Mouse (Mus musculus) gastrocnemius, adult 18-20 months (tissue): ENCODE measurements around the gene Spa17. TPM values are rescaled to one million over a fixed set of nuclear protein-coding genes. Genes with fewer than 3 reads are reported as not detected.
A peak's percentile ranks its signal among the peaks of the same experiment; 100 is the strongest.

Experiments
- DNase-seq: peaks from one replicate; pipeline ENCODE4 v3.0.0; 2021; ENCODE audit warnings: low spot score
- total RNA-seq, 2 experiments: library from RNA; stranded (reverse); gene quantifications; 2 replicates each; pipeline ENCODE4 v1.2.3; 2021

Spa17 gene
- total RNA-seq, 2 experiments from 2014 or later, result 2.8 to 3.5 TPM

DNA sequence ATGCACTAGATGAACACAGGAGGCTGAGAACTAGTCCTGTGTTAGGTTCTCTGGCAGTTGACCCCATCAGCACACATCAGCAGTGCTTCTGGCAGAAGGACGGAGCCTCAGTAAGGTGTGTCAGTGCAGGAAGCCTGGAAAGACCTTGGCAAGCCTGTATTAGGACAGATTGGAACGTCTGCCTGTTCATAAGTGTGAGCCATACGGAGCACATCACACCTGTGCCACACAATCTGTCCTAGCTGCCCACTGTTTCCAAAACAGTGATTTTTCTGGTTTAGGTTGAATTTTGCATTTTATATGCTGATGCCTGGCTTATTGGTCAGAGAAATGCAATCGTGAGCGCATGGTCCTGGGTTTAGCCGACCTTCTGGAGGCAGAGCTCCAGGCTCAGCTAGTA is 7.8 kb upstream of the Spa17 start:
- DNase-seq, result no peak

DNA sequence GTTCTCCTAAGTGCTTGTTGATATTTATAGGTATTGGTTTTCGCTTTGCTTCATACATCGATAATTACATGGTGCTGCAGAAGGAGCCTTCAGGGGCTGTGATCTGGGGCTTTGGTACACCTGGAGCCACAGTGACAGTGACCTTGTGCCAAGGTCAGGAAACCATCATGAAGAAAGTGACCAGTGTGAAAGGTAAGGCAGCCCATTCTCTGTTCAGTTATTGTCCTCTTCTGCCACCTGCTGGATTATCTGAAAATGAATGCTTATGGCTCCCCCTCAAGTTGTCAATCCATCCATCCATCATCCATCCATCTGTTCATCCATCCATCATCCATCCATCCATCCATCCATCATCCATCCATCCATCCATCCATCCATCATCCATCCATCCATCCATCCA is 3.2 kb upstream of the Spa17 start:
- DNase-seq, result peak; percentile 17

DNA sequence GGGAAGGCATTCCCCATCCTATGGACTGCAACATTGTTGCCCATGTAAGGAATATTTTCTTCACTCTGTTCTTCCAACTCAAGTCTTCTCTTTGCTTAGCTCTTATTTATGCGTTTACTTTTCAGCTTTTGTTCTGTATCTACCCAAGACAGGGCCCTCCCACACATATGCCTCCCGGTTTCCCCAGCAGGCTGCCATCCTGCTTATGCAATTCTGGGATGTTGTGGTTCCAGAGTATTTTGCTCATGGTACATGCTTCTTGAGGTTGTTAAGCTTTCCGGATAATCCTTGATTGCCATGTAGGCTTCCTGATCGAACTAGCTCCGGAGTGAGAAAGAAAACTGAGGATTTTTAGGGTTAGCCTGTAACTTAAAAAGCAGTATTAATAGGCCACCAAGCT is 1.7 kb upstream of the Spa17 start:
- DNase-seq, result no peak

DNA sequence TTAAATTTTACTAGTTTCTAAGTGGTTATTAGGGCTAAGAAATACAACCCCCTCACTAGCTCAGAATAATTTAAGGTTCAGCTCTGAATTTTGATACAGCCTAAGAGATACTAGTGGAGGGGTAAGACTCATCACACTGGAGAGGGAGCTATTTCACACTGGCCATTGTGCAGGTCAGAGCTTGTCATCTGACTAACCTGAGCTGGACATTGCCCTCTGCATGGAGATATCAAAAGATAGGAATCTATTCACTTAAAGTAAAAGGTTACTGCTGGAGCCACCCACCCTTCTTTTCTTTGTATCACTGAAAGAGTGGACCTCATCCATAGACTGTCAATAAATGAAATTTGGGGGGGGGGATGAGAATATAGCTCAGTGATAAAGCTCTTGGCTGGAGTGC is 794 bp upstream of the Spa17 start:
- no peak for DNase-seq

DNA sequence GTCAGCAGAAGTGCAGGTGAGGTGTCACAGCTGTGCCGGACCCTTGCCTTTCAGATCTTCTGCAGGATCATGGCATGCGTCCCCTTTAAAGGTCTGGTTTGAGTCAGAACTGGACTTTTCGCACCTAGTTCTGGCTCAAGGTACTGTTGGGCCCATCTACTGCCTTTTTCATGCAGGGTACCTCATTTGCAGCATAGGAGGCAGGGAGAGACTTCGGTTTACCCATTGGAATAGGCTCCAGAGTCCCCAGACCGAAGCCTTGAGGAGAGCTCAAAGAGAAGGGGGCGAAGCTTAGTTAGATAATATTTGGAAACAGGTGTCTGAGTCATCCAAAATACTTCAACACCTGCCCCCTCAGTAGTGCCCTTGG is 374 bp upstream of the Spa17 start:
- DNase-seq, result no peak

DNA sequence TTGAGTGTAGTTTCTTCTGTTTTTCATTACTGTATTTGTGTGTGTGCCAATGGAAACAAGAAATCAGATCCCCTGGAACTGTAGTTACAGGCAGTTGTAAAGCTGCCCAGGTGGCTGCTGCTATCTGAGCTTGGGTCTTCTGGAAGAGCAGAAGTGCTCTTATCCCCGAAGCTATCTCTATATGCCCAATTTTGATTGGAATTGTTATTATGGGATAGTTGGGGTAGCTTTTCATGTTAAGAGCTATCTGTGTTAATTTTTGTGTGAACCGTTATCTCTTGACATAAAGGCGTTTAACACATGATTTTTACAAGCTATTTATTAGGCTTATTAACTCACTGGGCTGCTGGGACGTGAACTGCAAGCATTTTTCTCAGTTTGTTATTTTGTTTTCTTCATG is 4.0 kb downstream of the Spa17 start:
- no peak for DNase-seq

DNA sequence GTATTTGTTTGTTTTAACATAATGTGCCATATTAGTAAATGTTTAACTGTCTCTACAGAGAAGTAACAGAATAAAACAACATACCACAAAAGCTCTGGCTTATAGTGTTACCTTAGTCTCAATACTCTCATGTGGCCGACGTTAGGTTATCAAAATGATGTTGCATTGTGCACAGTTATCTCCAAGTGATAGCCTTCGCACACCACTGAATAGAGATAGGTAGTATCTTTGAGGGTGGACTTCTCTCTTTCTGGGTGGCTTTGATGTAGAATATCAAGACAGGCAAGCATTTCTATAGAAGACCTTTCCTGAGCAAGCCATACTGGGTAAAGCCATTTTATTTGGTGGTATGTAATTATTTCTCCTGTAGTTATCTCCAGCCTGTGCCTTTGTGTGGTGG is 8.4 kb downstream of the Spa17 start:
- DNase-seq, result no peak

DNA sequence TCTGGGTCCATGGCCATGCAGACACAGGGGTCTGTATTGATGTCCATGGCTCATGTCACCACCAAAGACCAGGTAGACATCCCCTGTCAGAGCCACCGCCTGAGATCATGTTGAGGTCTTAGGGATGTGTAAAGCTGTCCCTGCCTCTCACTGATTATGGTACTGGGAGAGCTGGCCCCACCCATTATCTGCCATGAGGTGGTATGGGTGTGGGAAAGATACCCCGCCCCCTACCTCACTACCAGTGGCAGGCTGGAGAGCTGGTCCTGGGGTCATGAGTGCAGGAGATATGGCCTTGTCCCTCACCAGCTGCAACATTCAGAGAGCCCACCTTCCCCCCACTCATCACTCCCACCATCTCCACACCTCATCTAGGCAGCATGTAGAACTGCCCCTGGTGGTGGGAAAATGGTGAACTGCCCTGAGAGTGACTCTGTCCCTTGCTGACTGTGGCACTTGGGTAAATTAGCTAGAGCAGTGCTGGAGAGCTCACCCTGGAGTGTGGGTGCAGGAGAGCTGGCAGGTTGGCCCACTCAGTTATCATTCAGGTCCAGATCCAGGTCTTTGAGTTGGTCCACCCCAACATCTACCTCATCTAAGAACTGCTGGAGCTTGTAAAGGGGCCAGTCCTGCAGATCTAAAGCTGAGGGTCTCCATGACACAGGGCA is 12.8 kb downstream of the Spa17 start:
- DNase-seq, result no peak

DNA sequence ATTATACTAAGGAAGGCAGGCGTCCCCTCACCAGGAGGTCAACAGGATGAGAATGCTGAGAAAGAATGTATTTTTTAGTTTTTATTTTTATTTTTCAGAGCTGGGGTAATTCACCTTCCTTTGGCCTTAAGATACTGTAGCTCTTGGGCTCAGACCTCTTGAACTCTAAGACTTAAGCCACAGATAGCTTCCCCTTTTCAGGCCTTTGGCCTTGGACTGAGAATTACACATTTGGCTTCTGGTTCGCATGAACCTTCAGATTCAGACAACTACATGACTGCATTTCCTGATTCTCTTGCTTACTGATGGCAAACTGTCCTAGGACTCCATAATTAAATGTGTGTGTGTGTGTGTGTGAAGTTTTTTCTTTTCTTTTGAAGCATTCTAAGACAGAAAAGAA is 14.9 kb downstream of the Spa17 start:
- no peak for DNase-seq

DNA sequence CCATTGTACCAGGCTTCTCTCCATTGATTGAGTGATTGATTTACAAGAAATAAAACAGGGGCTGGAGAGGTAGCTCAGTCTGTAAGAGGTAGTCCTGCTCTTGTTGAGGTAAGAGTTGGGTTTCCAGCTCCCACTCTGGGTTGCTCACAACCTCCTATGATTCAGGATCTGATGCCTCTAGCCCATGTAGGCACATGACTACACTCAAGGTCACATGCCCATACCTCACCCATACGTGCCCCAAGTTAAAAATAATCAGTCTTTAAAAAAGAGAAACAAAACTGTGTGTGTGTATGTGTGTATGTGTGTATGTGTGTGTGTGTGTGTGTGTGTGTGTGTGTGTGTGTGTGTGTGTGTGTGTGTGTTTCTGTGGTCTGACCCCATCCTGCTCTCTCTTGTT is 18.0 kb downstream of the Spa17 start:
- DNase-seq, result no peak

DNA sequence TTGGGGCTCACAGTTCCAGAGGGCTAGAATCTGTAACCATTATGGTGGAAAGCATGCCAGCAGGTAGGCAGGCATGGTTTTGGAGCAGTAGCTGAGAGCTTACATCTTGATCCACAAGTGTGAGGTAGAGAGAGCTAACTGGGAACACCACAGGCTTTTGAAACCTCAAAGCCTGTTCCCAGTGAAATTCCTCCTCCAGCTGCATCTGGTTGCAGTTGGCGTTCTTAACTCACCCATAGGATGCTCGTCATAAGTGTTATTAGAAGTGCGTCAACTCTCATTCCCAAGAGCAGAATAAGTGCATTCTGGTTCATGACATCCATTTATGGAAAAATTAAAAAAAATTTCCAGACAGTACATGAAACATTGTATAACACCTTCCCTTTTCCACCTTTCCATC is 19.8 kb downstream of the Spa17 start:
- DNase-seq, result no peak

DNA sequence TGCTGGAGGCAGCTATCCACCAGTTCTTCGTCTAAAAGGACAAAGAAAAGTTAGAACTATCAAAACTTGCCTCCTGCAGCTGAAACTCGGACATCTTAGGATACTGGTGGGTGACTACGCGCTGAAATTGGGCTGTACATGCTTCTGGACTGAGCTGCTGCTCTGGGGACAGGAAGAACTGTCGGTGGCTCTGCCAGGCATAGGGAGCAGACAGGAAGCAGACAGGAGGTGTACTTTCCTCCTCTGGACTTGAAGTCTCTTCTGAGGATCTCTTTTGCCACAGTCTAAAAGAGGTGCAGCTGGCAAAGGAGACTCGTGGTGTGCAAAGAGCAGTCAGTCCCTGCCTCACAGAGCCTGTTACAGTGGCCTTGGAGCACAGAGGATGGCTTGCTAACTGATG is 20.9 kb downstream of the Spa17 start:
- no peak for DNase-seq

DNA sequence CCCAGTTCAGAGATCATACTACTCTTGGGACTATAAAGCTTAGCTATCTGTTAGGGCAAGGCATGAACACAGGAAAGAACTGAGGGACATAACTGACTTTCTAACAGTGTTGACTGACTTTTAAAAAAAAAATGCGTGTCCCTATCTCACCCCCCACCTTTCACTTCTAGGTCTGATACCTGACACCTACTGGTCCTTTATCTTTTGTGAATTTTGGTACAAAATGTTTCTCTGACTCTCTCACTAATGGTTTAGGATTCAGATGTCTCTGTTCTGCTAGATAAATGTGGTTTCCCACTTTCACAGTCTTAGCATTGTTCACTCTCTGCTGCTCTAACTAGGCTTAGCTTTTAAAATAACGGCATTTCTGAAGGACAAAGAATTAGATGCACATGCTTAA is 21.5 kb downstream of the Spa17 start:
- DNase-seq, result no peak

DNA sequence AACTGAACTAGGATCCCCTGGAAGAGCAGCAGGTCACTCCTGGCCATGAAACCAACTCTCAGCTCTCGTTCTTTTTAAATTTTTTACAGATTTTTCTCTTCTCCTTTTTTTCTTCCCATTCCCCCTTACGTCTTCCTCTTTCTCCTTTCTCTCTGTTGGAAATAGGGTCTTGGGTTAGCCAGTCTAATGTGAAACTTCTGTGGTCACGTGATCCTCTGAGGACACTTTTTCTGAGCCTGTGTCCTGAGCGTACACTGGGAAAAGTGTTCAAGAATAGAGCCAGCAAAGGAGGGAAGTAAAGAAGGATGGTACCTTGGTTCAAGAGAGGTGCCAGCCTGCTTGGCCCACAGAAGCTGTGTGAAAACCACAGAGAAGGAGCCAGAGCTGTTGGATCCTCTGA is 23.1 kb downstream of the Spa17 start:
- no peak for DNase-seq

DNA sequence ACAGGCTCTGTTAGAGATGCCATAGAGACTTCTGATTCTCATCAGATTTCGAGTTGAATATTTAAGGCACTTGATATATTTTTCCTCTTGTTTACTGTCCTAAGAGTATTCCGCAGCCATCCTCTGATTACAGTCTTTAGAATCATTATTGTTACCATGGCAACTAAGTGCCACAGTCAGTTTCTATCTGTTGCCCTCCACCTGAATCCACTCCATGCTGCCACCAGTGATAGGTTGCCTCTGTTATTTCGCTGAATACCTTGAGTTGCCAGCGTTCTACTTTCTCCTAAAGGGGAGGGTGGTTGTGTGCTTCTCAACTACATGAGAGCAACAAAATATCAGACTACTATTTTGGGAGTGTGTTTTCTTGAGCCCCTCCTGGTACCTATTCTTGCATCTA is 26.8 kb downstream of the Spa17 start:
- no peak for DNase-seq

DNA sequence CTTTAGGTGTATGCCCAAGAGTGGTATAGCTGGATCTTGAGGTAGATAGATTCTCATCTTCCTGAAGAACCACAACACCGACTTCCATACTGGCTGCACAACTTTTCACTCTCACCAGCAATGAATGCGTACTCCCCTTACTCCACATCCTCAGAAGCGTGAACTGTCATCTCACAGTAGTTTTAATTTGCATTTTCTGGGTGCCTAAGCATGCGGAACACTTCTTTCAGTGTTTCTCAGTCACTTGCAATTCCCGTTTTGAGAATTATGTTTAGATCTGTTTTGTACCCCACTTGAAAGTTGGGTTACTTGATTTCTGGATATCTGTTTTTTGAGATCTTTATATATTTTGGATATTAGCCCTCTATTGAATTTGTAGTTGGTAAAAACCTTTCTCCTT is 29.9 kb downstream of the Spa17 start:
- DNase-seq, result no peak

DNA sequence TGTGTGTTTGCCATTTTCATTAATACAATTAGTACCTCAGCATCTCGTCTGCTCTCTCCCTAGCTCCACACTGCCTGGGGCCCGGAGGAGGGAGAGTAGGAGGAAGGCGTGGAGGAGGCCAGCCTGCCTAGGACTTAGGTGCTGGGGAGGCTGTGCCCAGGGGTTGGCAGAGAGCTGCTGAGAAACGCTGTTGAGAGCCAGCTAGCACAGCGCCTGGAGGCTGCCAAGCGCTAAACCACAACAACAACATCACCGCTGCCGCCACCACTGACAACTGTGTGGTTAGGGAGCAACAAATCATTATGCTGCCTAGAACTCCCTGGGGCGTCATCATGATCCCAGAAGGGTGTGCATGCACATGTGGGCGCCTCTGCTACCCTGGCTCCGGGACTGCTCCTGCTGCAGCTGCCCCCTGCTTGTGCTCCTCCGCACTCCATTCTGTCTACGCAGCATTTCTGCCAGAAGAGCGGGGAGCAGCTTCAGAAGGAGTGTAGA is 37.0 kb downstream of the Spa17 start:
- no peak for DNase-seq

DNA sequence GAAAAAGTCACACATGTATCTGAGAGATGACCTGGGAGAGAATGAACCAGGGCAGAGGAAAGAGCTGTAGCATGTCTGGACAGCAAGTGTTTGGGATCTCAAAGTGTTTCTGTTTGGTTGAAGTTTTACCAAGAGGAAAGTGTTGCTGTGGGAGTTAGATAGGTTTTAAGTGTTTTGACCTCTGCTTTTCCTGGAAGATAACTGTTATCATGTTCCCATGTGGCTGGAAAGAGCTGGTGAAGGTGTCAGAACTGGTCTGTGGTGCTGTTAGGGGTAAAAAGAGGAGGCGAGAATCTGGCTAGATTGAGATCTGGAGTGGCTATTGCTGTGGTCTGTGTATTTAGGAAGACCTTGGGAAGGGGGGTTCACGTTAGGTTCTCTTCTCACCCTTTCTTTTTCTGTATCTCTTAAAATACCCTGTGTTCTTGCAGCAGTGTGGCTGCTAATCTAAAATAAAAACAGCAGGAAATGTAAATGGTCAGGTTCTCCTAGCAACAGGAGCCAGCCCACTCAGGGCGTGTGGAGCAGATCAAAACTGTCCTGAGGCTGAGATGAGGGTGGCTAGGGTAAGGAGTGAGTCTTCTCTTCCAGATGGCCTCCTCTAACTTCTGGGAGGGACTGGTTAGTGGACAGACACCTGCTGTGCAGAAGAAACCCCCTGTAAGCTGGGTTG is 41.2 kb downstream of the Spa17 start:
- DNase-seq, result no peak

DNA sequence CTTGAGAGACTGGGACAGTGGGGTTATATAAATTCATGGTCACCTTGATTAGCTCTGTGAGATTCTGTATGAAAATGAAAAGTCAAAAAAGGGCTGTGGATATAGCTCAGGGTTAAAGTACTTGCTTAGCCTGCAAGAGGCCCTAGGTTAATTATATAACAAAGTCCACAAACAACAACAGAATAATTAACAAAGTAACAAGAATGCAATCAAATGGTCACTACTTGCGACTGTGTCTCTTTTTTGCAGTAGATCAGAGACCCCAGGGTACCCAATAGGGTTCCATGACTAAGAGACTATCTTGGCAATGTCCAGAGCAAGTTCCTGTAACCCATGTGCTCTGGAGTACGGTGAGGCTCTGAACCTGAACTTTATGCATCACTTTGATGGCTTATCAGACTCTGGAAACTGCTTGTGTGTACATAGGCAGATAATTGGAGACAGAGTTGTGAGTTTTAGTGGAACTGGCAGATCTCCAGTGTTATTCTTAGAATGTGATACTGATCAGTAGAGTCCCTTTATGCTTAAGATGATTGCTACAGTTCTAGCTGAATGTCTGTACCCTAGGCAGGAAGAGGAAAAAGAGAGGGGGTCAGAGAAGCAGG is 44.2 kb downstream of the Spa17 start:
- DNase-seq, result no peak

DNA sequence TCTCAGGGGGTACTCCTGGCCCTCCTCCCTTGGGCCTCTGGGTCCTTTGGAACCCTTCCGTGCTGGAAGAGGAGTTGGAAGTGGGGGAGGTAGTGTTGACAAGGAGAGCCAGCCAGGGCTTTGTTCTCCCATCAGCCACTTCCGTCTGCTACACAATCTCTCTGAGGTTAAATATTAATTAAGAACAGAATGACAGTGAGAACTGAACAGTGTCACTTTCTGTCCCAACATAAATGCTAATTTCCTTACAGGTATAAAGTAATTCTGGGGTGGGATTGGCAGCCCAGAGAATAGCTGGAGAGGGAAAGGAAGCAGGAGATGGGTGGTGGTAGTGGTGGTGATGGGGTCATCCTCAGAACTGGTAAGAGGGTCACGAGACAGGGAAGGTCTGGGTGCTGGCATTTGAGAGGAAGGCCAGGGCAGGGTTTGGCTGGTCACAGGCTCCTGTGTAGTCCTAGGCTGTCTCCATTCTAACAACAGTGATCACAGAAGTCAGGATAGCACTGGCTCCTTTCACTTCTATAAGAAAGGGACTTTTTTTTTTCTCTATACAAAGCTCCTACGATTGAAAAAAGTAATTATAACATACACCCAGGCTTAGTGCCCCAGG is 44.8 kb downstream of the Spa17 start:
- DNase-seq, result no peak

DNA sequence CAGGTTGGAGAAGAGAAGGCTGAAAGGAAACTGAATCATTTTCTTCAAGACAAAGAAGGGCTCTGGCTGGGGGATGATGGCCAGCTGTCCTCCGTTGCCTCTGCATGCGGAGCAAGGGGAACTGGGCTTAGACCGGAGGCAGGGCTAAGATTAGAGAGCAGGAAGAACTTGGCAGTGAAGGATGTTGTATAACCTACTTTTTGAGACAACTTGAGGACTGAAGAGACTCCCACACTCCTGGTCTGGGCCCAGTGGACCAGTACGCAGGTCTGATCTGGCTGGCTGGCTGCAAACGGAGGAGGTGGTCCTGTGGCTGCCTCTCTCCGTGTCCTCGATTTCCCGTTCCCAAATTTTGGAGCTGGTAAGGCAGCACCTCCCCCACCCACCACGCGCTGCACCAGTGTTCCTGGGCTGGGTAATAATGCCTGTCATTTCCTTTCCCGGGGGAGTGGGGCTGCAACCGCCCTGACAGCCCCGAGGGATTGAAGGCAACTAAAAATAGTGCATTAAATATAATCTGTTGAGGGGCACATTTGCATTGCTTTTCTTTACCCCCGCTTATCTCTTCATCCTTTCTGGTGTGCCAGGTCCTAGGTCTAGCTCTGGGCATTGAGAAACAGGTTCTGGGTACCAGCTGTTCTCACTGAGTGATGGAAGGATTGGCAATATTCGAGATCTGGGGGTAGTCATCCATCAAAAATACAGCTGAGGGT is 45.5 kb downstream of the Spa17 start:
- no peak for DNase-seq

DNA sequence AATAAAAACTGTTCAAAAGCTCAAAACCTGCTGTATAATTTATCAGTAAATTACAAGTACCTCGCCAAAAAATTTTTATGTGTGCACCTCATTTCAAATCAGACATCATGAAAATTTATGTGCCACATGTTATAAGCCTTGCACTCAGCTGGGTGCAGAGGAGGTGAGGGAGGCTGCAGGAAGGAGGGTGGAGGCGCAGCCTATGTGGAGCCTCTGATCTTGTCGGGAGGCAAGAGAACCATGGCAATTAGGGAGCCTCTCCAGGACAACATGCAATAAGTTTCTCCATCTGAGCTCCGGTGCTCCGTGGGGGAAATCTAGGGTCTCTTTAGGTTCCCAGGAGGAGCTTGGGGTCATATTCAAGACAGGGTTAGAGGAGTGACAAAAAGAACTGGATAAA is 46.1 kb downstream of the Spa17 start:
- DNase-seq, result no peak
